9 mouse cellular contexts compared by ENCODE assay signal in genomic region chr9:48648285-48649097, GRCm38 (mm10). TPM values are rescaled to one million over a fixed set of nuclear protein-coding genes. Genes with fewer than 3 reads are reported as not detected.
DNase-seq lines count a peak whose midpoint lies in the region; ATAC-seq and TF ChIP-seq lines count a peak whose summit lies in the region.
"Had no signal": no experiment of that assay in that cellular context is flagged by ENCODE, and none has a peak within 500 bp of the region (broad histone marks: within the 10 kb centered on the region; RNA-seq: fewer than 3 reads in every experiment).

No protein-coding gene starts in this region.

- no peak overlapping the region for H3K9ac ChIP-seq in stomach, embryonic 14.5 days (replicated peaks; ENCODE audit: low read depth, low read length)

- no peaks in the 10 kb centered on the region for H3K36me3 ChIP-seq in stomach, embryonic 14.5 days (ENCODE audit: control insufficient read depth, insufficient read depth, low read length)

- 0 out of 2 replicates have a peak, but pooled peaks have one; percentile 3 for TF ChIP-seq CTCF in layer of hippocampus, adult 2 months (conservative IDR thresholded peaks at IDR 0.05)

- H3K9me3 ChIP-seq in stomach, embryonic 14.5 days (ENCODE audit: control insufficient read depth, low read depth, low read length): peaks cover 6% of the 10 kb centered on the region; the same call in 1 of the 2 replicates

- 0 out of 2 replicates have a peak, but pooled peaks cover 5% of the 10 kb centered on the region for H3K27me3 ChIP-seq in stomach, embryonic 14.5 days (ENCODE audit: control insufficient read depth, insufficient read depth, low read length)
- H3K27me3 ChIP-seq: CH12.LX had no signal

- H3K4me1 ChIP-seq in stomach, embryonic 14.5 days (ENCODE audit: control insufficient read depth, insufficient read depth, low read length): peaks cover 10% of the 10 kb centered on the region

- ATAC-seq in stomach, embryonic 14.5 days (ENCODE audit: insufficient number of reproducible peaks, insufficient read depth, low FRiP score, low read depth): no peak
- no peak for ATAC-seq in cerebellum, adult (ENCODE audit: insufficient number of reproducible peaks, low FRiP score, low TSS enrichment)

- peak; percentile 39 to 56 for DNase-seq in heart, adult 18-20 months
- DNase-seq in heart, postnatal 4 days: no peak
- peak; percentile 19 for DNase-seq in urinary bladder, adult 2 months (ENCODE audit: low spot score)
- no peak for DNase-seq in urinary bladder, postnatal 25 days (ENCODE audit: low spot score)
- no peak for DNase-seq in layer of hippocampus, adult 2 months (ENCODE audit: low spot score in 2 of 2)
- no peak for DNase-seq in urinary bladder, postnatal 14 days (ENCODE audit: low spot score)

- H3K27ac ChIP-seq in layer of hippocampus, adult 2 months: peak overlapping the region; percentile 83
- H3K27ac ChIP-seq in stomach, embryonic 14.5 days (ENCODE audit: low read length): no peak overlapping the region

- peak overlapping the region; percentile 39 for H3K4me3 ChIP-seq in layer of hippocampus, adult 2 months
- no peak overlapping the region for H3K4me3 ChIP-seq in stomach, embryonic 14.5 days (ENCODE audit: low read depth, low read length)

- H3K4me2 ChIP-seq in stomach, embryonic 14.5 days (replicated peaks; ENCODE audit: low read depth, low read length): peak overlapping the region; percentile 28

- 42% methylated on average over 12 of the region's 12 CpGs for WGBS in stomach, embryonic 14.5 days

RNA-seq across cellular contexts. Expression of gene Nnmt, which starts 43.5 kb away (rescaled TPM):
- total RNA-seq in heart, adult 18-20 months (2021): 1 to 10 TPM; 4.1 to 6.2 TPM
- total RNA-seq in heart, postnatal 4 days (2021): 10 to 100 TPM; 10.3 to 13.6 TPM
- polyA plus RNA-seq in urinary bladder, adult 2 months (2012; rRNA removed): 5.0 and 8.2 TPM in 2 replicates
- total RNA-seq in layer of hippocampus, adult 2 months (2021): 1 to 10 TPM; 1.7 to 1.9 TPM
- 1.4 and 1.8 TPM in 2 replicates for polyA plus RNA-seq in stomach, embryonic 14.5 days (2014; fragmentation: Nextera tagmentation; extraction: Ambion mirVana)
- total RNA-seq: CH12.LX had no signal

Comparison
In these comparisons a context has a peak if more than half of its experiments do, and no peak if none do; other contexts are left out.
1. DNase-seq: peak in heart, adult 18-20 months (2 of 2) and urinary bladder, adult 2 months (single experiment); none in heart, postnatal 4 days (single experiment), urinary bladder, postnatal 25 days (single experiment), layer of hippocampus, adult 2 months (0 of 2) and urinary bladder, postnatal 14 days (single experiment).